Mouse (Mus musculus): Measurements from ENCODE around the gene Rpl35.

DNA sequence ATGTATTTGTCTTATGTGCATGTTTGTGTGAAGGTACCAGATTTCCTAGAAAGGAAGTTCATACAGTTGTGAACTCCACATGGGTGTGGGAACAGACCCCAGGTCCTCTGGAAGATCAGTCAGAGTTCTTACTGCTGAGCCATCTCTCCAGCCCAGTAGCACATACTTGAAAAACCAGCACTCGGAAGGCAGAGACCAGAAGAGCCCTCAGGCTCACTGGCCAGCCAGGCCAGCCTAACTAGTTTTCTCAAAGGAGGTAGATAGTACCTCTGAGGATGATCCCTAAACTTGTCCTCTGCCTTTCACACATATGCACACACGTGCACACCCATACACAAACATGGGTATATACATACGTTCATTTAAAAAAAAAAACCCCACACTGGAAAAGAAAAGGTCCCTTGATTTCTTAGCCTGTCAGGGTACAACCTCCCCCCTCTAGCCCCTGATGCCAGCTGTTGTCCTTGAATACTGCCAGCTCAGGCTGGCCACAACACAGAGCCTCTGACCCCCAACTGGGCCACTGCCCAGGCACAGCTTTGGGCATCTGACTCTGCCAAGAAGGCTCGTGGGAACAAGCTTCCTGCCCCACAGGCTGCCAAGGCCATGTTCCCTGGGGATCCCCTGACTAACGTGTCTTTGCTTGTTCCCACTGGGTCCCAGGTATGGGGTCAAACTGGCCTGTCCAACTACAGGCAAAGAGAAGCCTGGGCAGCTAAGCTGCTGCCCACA is 52.1 kb downstream of the Rpl35 start:
- TF ChIP-seq GATA1 (IDR thresholded peaks at IDR 0.05; ENCODE audit: borderline replicate concordance, low read length) (no peak), FLI1 (IDR thresholded peaks at IDR 0.05; ENCODE audit: low read length) (no peak)
